Mouse (Mus musculus) testis, adult 2 months (tissue): ENCODE measurements around the gene Gm36176.

Source experiments
- CTCF ChIP-seq: fragments of 200-500 bp; IDR thresholded peaks from 2 replicates; pipeline ENCODE4 v1.5.1; 2012; ENCODE audit warnings: low read depth, mild to moderate bottlenecking, inconsistent platforms, low read length, moderate library complexity; ENCODE audit not compliant: control insufficient read depth, insufficient read depth, insufficient replicate concordance
- POLR2A ChIP-seq: fragments of 200-500 bp; IDR thresholded peaks from 2 replicates; pipeline ENCODE4 v1.6.1; 2012; ENCODE audit warnings: low read depth, mild to moderate bottlenecking, inconsistent platforms, low read length, moderate library complexity; ENCODE audit not compliant: control insufficient read depth

GRCm38 (mm10) chr10:77882553-77882952 is 36.0 kb downstream of the Gm36176 start:
- no peak for TF ChIP-seq POLR2A
- peak; percentile 43; the same call in 1 of the 2 replicates for TF ChIP-seq CTCF
